Mouse (Mus musculus) limb, embryonic 14.5 days (tissue): ENCODE results near the gene Foxn3. TPM values are rescaled to one million over a fixed set of nuclear protein-coding genes. Genes with fewer than 3 reads are reported as not detected.

Experiments used
- ATAC-seq: fragments of 200-750 bp; cut with Nextera tagmentation; 2 replicates; pipeline ENCODE4 v1.8.0; 2017; ENCODE audit warnings: low read depth, moderate number of reproducible peaks, moderate TSS enrichment; ENCODE audit not compliant: low FRiP score
- DNase-seq: peaks from one replicate; pipeline ENCODE4 v3.0.0-alpha.2; 2015; ENCODE audit warnings: low spot score
- H3K27ac ChIP-seq: fragments of 300-500 bp; sonication (generic); replicated peaks from 2 replicates; pipeline ENCODE4 v1.5.1; 2014; ENCODE audit warnings: low read depth, mild to moderate bottlenecking, low read length, moderate library complexity, mixed read lengths
- H3K27me3 ChIP-seq: fragments of 300-500 bp; sonication (generic); 2 replicates; pipeline ENCODE4 v1.6.1; 2014; ENCODE audit warnings: low read length, mixed read lengths; ENCODE audit not compliant: control insufficient read depth, insufficient read depth
- H3K36me3 ChIP-seq: fragments of 300-500 bp; sonication (generic); 2 replicates; pipeline ENCODE4 v1.6.1; 2014; ENCODE audit warnings: mild to moderate bottlenecking, low read length, moderate library complexity, mixed read lengths; ENCODE audit not compliant: control insufficient read depth, insufficient read depth
- H3K4me1 ChIP-seq: fragments of 300-500 bp; sonication (generic); 2 replicates; pipeline ENCODE4 v1.6.1; 2014; ENCODE audit warnings: antibody characterized with exemption, low read length, mixed read lengths; ENCODE audit not compliant: control insufficient read depth, insufficient read depth
- H3K4me2 ChIP-seq: fragments of 300-500 bp; sonication (generic); replicated peaks from 2 replicates; pipeline ENCODE4 v1.6.1; 2014; ENCODE audit warnings: low read depth, mild to moderate bottlenecking, low read length, moderate library complexity; ENCODE audit not compliant: severe bottlenecking
- H3K4me3 ChIP-seq: fragments of 300-500 bp; sonication (generic); replicated peaks from 2 replicates; pipeline ENCODE4 v1.5.1; 2014; ENCODE audit warnings: low read length
- H3K9ac ChIP-seq: fragments of 300-500 bp; sonication (generic); 2 replicates; pipeline ENCODE4 v1.6.1; 2014; ENCODE audit warnings: mild to moderate bottlenecking, low read depth, low read length, moderate library complexity; ENCODE audit not compliant: severe bottlenecking
- H3K9me3 ChIP-seq: fragments of 300-500 bp; sonication (generic); 2 replicates; pipeline ENCODE4 v1.6.1; 2016; ENCODE audit warnings: low read length; ENCODE audit not compliant: control insufficient read depth
- POLR2A ChIP-seq: fragments of 200-500 bp; IDR thresholded peaks from 2 replicates; pipeline ENCODE4 v1.8.0; 2012; ENCODE audit warnings: inconsistent platforms, mild to moderate bottlenecking, moderate library complexity, borderline replicate concordance; ENCODE audit not compliant: insufficient read depth, insufficient read length; ENCODE audit errors: extremely low read depth
- WGBS: fragments of 180-500 bp; shearing (Covaris S2); extraction: QIAGEN DNeasy Blood & Tissue Kit; methylation state at CpG from one replicate; pipeline ENCODE4 v1.1.7; 2014; 5-methylcytosine and 5-hydroxymethylcytosine counted together
- polyA plus RNA-seq, 2 experiments: library from polyadenylated mRNA; depleted of rRNA in 1 of 2; stranded (reverse) in 1 of 2; unstranded in 1 of 2; fragments of >200 nt; fragmentation: Nextera tagmentation in 1 of 2; extraction: Ambion mirVana in 1 of 2; gene quantifications; 2 replicates each; pipeline versions ENCODE4 v1.2.1 to v1.2.3; 2012 to 2014

Gene Foxn3
- polyA plus RNA-seq, 2 experiments: 27.6 to 118 TPM

DNA sequence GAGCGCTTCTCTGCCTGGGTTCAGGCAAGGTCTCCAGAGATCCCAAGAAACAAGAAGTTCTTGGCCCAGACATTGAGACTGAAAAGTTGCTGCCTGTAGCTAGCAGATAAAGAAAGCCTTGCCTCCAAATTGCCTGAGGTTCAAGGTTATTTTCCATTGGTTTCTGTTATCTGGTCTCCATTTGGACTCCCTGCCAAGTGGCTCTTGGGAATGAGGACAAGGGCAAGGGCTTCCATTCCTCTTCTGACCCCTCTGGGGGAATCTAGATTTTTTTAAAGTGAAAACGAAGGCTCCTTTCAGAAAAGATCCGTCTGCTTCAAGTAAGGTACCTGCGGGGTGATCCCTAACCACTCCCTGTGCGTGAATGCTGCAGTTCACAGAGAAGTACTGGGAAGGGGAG is 130.0 kb downstream of the Foxn3 start:
- no peak for ATAC-seq
- no peaks in the 10 kb centered on the region for H3K27me3 ChIP-seq

DNA sequence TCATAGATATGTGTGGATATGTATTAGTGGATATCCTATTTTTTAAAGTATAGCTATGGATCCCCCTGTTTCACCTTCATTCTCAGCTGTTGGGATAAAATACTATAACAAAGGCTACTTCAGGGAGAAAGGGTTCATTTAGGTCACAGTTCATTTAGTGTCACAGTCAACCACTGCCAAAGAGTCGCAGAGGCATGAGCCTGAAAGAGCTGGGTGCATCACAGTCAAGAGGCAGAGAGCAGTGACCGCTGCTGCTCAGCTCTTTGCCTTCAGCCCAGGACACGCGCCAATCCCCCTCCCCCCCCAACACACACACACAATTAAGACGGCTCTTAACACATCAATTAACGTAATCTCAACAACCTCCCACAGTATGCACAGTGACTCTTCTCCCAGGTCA is 131.8 kb downstream of the Foxn3 start:
- no peaks in the 10 kb centered on the region for H3K27me3 ChIP-seq
- ATAC-seq: no peak
- no peak for DNase-seq
- H3K9me3 ChIP-seq: no peaks in the 10 kb centered on the region
- no peaks in the 10 kb centered on the region for H3K4me1 ChIP-seq
- WGBS: 88% methylated on average over 6 of the region's 6 CpGs
- no peak overlapping the region for H3K27ac ChIP-seq
- H3K4me3 ChIP-seq: no peak overlapping the region
- no peaks in the 10 kb centered on the region for H3K36me3 ChIP-seq
- H3K4me2 ChIP-seq: no peak overlapping the region
- no peak for TF ChIP-seq POLR2A
- no peak overlapping the region for H3K9ac ChIP-seq

More for the DNA sequence above, 130.0 kb downstream of the Foxn3 start:
- no peaks in the 10 kb centered on the region for H3K9me3 ChIP-seq
- no peak overlapping the region for H3K9ac ChIP-seq
- H3K4me2 ChIP-seq: no peak overlapping the region
- 89% methylated on average over 5 of the region's 5 CpGs for WGBS
- H3K36me3 ChIP-seq: no peaks in the 10 kb centered on the region
- no peak for DNase-seq
- no peak overlapping the region for H3K27ac ChIP-seq
- no peaks in the 10 kb centered on the region for H3K4me1 ChIP-seq
- H3K4me3 ChIP-seq: no peak overlapping the region
- TF ChIP-seq POLR2A: no peak

DNA sequence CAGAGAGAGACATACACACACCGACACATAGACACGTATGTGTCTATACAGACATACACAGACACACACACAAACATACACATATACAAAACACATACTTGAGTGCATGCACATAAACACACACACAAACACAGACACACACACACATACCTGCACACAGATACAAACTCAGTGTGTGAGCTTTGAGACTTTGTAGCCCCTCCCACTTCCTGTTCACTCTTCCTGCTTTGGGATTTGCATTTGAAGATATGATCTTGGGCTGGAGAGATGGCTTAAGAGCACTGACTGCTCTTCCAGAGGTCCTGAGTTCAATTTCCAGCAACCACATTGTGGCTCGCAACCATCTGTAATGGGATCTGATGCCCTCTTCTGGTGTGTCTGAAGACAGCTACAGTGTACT is 132.4 kb downstream of the Foxn3 start:
- H3K4me1 ChIP-seq: no peaks in the 10 kb centered on the region
- ATAC-seq: no peak
- no peak overlapping the region for H3K27ac ChIP-seq
- DNase-seq: no peak
- 98% methylated on average over 3 of the region's 3 CpGs for WGBS
- TF ChIP-seq POLR2A: no peak
- H3K36me3 ChIP-seq: no peaks in the 10 kb centered on the region
- H3K4me3 ChIP-seq: no peak overlapping the region
- no peaks in the 10 kb centered on the region for H3K9me3 ChIP-seq
- no peak overlapping the region for H3K4me2 ChIP-seq
- H3K9ac ChIP-seq: no peak overlapping the region
- no peaks in the 10 kb centered on the region for H3K27me3 ChIP-seq

DNA sequence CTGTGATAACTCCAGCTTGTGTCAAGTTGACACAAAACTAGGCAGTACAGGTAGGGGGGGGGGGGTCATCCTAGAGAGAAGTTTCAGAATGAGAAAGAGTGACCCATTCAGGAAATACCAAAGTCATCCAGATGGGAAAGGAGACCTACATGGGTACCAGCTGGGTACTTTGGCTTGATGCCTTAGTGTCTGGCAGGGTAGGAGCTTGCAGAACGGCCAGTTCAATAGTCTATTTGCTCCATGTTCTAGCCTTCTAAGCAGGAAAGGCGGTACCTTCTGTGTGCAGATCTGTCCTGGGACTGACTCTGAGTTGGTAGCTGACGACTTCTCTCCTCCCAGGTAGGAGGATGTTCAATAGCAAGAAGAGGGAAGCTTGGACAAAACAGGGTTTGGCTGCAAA is 134.3 kb downstream of the Foxn3 start:
- 90% methylated on average over 3 of the region's 3 CpGs for WGBS
- no peak for ATAC-seq

DNA sequence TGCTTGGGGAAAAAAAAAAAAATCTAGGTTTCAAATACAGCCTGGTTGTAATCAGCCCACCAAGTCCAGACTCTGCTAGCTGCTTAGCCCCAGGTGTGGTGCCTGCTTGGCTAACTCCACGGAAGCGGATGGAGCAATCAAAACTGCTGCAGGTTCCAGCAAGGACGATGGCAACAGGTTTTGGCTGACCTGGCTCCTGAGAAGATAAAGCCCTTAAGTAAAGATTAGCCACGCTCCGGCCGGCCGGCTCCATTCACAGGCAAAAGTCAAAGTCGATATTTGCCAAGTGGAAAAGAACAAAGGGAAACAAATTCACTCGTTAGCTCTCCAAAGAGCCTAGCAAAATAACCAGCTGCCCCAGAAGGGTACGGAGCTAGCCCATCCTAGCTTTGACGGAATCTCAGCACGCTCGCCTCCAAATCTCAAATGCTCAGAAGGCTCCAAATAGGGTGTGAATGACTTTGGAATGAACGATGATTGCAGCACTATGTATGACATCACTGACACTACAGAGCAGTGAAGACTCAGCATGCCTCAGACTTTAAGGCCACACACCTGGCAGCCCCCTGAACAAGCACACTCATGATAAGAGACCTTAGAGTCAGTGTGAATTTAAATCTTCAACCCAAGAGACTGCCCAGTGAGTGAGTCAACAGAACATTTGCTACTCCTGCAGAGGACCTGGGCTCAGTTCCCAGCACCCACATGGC is 137.0 kb downstream of the Foxn3 start:
- no peak for ATAC-seq
- TF ChIP-seq POLR2A: no peak
- 77% methylated on average over 14 of the region's 14 CpGs for WGBS

More for the DNA sequence above, 134.3 kb downstream of the Foxn3 start:
- Histone ChIP-seq H3K36me3 (no peaks in the 10 kb centered on the region), H3K4me3 (no peak overlapping the region), H3K4me2 (no peak overlapping the region), H3K9ac (no peak overlapping the region), H3K9me3 (no peaks in the 10 kb centered on the region), H3K27ac (no peak overlapping the region), H3K4me1 (no peaks in the 10 kb centered on the region), H3K27me3 (no peaks in the 10 kb centered on the region)
- TF ChIP-seq POLR2A: no peak
- no peak for DNase-seq

More for the DNA sequence above, 137.0 kb downstream of the Foxn3 start:
- no peak overlapping the region for H3K27ac ChIP-seq
- no peaks in the 10 kb centered on the region for H3K9me3 ChIP-seq
- no peaks in the 10 kb centered on the region for H3K4me1 ChIP-seq
- H3K4me3 ChIP-seq: no peak overlapping the region
- H3K27me3 ChIP-seq: no peaks in the 10 kb centered on the region
- no peaks in the 10 kb centered on the region for H3K36me3 ChIP-seq
- H3K9ac ChIP-seq: no peak overlapping the region
- no peak for DNase-seq
- no peak overlapping the region for H3K4me2 ChIP-seq
